Mouse (Mus musculus) CH12.LX (cell line): Measurements from ENCODE around the gene Olfr223.

ENCODE experiments used
- CTCF ChIP-seq, 2 experiments: IDR thresholded peaks in 1 of 2; conservative IDR thresholded peaks in 1 of 2; 2 replicates each; pipeline ENCODE4 v1.5.1; 2011 to 2012; ENCODE audit warnings: low read depth in 2 of 2, low read length in 2 of 2, improper control_type of control experiment in 1 of 2, inconsistent platforms in 1 of 2, mild to moderate bottlenecking in 1 of 2, moderate library complexity in 1 of 2
- EP300 ChIP-seq: IDR thresholded peaks from 2 replicates; pipeline ENCODE4 v1.6.1; 2011; ENCODE audit warnings: low read length, improper control_type of control experiment
- POLR2A ChIP-seq: IDR thresholded peaks from 2 replicates; pipeline ENCODE4 v1.6.1; 2011; ENCODE audit warnings: low read depth, mild to moderate bottlenecking, improper control_type of control experiment, low read length
- RCOR1 ChIP-seq: conservative IDR thresholded peaks from 2 replicates; pipeline ENCODE4 v1.6.1; 2012; ENCODE audit warnings: low read depth, mild to moderate bottlenecking, inconsistent platforms, low read length, improper control_type of control experiment

- no peak for TF ChIP-seq CTCF (conservative IDR thresholded peaks at IDR 0.05 in 1 of 2, IDR thresholded peaks at IDR 0.05 in 1 of 2; ENCODE audit: low read depth in 2 of 2, low read length in 2 of 2)
- TF ChIP-seq RCOR1: no peak
- TF ChIP-seq EP300: no peak
- TF ChIP-seq POLR2A: no peak
These were observed 8.6 kb downstream of the Olfr223 start for GRCm38 (mm10) chr11:59584539-59584938.
